Mouse (Mus musculus): Measurements from ENCODE around the gene H2afy.

DNA sequence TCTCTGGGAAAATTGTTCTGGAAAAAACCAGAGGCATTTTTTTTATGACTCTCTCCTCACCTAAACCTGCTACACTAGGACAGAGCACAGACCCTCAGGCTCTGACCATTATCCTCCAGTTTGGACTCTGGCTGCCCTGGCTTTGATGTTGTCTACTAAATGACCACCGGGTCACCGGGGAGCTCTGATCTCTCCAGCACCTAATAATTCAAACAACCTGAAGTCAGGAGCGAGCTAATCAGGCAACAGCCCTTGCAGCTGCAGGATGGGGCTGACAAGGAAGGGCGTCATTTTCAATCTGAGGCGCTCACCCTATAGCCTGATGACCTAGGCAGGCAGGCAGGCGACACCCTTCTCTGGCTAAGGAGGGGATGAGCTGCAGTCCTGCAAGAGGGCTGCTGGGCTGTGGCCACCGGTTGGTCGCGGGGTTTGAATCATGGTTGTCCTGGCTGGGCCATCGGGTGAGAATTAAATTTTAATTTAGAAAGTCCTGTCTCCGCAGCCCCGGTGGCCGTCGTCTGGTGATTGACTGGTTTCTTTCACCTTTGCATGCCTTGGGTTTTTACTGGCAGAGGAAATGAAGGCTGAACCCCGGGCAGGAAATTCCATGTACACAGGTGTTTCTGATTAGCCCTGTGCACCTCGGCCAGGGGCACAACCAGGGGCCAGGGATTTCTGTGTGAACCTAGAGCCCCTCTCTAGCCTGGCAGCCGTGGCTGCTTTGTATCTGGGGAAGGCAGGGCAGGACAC, 23.6 kb upstream of the H2afy start:
- no peak for TF ChIP-seq POLR2A (IDR thresholded peaks at IDR 0.05; ENCODE audit: insufficient read depth, low read depth, low read length)
- TF ChIP-seq CTCF (IDR thresholded peaks at IDR 0.05; ENCODE audit: insufficient read depth, low read depth, low read length) = no peak

All from olfactory bulb, adult 2 months (tissue).